Mouse (Mus musculus) neural tube, embryonic 14.5 days (tissue): ENCODE measurements around the gene Mterf1a. TPM values are rescaled to one million over a fixed set of nuclear protein-coding genes. Genes with fewer than 3 reads are reported as not detected.
"Not testable (repeated sequence)": the region's sequence is repeated elsewhere in the genome, so short reads cannot be mapped to it uniquely, and the experiment has no call there.

Experiments
- ATAC-seq: fragments of 200-750 bp; cut with Nextera tagmentation; 2 replicates; pipeline ENCODE4 v1.8.0; 2017; ENCODE audit warnings: low read depth, mild to moderate bottlenecking, moderate TSS enrichment, moderate library complexity
- H3K27ac ChIP-seq: fragments of 300-500 bp; sonication (generic); 2 replicates; pipeline ENCODE4 v1.5.1; 2014; ENCODE audit warnings: low read depth, mild to moderate bottlenecking, control low read depth, low read length, moderate library complexity, mixed read lengths
- H3K27me3 ChIP-seq: fragments of 300-500 bp; sonication (generic); 2 replicates; pipeline ENCODE4 v1.6.1; 2014; ENCODE audit warnings: low read length; ENCODE audit not compliant: control insufficient read depth, insufficient read depth
- H3K36me3 ChIP-seq: fragments of 300-500 bp; sonication (generic); 2 replicates; pipeline ENCODE4 v1.6.1; 2014; ENCODE audit warnings: low read length, mixed read lengths; ENCODE audit not compliant: control insufficient read depth, insufficient read depth
- H3K4me1 ChIP-seq: fragments of 300-500 bp; sonication (generic); 2 replicates; pipeline ENCODE4 v1.6.1; 2014; ENCODE audit warnings: low read length; ENCODE audit not compliant: control insufficient read depth, insufficient read depth
- H3K4me2 ChIP-seq: fragments of 300-500 bp; sonication (generic); 2 replicates; pipeline ENCODE4 v1.6.1; 2014; ENCODE audit warnings: mild to moderate bottlenecking, low read depth, low read length, control low read depth
- H3K4me3 ChIP-seq: fragments of 300-500 bp; sonication (generic); 2 replicates; pipeline ENCODE4 v1.5.1; 2014; ENCODE audit warnings: low read depth, low read length, control low read depth, mixed read lengths
- H3K9ac ChIP-seq: fragments of 300-500 bp; sonication (generic); replicated peaks from 2 replicates; pipeline ENCODE4 v1.6.1; 2014; ENCODE audit warnings: low read depth, mild to moderate bottlenecking, control low read depth, low read length, mixed read lengths
- H3K9me3 ChIP-seq: fragments of 300-500 bp; sonication (generic); 2 replicates; pipeline ENCODE4 v1.6.1; 2016; ENCODE audit warnings: low read length; ENCODE audit not compliant: control insufficient read depth
- WGBS: fragments of 180-500 bp; shearing (Covaris S2); extraction: QIAGEN DNeasy Blood & Tissue Kit; methylation state at CpG from one replicate; pipeline ENCODE4 v1.1.7; 2014; 5-methylcytosine and 5-hydroxymethylcytosine counted together
- polyA plus RNA-seq: library from polyadenylated mRNA; unstranded; fragments of >200 nt; fragmentation: Nextera tagmentation; extraction: Ambion mirVana; gene quantifications from 2 replicates; pipeline ENCODE4 v1.2.1, GENCODE M21; 2014

The Mterf1a gene
- polyA plus RNA-seq = 7.1 and 8.2 TPM in 2 replicates

- not testable (repeated sequence) for H3K27me3 ChIP-seq, H3K27ac ChIP-seq, H3K36me3 ChIP-seq, H3K4me1 ChIP-seq, H3K9me3 ChIP-seq
- H3K4me2 ChIP-seq = peak within 1 kb of the TSS; percentile 69
- ATAC-seq = peak; percentile 100
- peak within 1 kb of the TSS; percentile 37; the same call in 1 of the 2 replicates for H3K9ac ChIP-seq
- WGBS = 4% methylated on average over 3 of the region's 47 CpGs
- peak within 1 kb of the TSS; percentile 38 for H3K4me3 ChIP-seq
Measured at GRCm38 (mm10) chr5:3893459-3894293, at the start of gene Mterf1a. TSS of gene Mterf1a (minus strand) at chr5:3893933.

DNA sequence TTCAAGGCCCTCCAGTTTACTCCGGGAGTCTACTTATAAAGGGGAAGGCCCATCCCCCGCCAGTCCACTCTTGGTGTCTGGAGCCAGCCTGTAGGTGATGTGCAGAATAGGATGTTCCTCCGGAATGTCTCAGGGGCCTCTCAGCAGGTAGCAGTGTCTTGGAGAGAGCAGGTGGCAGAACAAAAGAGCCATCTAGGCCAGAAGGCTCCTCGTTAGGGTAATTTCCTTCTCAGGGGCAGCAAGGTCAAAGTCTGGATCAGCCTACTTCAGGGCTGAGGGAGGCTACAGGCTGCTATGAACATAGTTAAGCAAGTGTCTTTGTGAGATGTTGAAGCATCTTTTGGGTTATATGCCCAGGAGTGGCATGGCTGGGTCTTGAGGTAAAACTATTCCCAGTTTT lies 49.4 kb upstream of the Mterf1a start:
- H3K36me3 ChIP-seq, H3K27me3 ChIP-seq, H3K4me3 ChIP-seq, H3K27ac ChIP-seq, H3K9ac ChIP-seq, ATAC-seq, H3K4me1 ChIP-seq, H3K4me2 ChIP-seq, H3K9me3 ChIP-seq: not testable (repeated sequence)
- 42% methylated on average over 4 of the region's 4 CpGs for WGBS

DNA sequence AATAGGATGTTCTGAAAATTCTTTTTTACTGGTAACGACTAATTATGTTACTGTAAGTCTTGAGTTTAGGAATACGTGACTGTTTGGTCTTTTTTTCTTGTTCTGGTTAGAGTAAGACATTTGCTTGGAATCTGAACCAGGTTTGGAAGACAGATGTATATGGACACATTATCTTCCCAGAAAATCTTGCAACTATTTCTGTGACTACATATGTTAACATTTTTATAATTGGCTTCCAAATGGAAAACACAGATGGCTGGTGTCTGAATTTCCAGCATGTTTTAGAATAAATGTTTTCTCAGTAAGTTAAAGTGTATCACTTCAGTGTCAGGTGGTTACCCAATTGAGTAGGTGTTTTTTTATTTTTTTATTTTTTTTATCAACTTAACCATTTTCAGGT lies 47.5 kb upstream of the Mterf1a start:
- Histone ChIP-seq H3K27me3 (no peaks in the 10 kb centered on the region), H3K4me2 (no peak overlapping the region), H3K4me3 (no peak overlapping the region), H3K9me3 (no peaks in the 10 kb centered on the region), H3K36me3 (peaks cover 4% of the 10 kb centered on the region; the same call in 1 of the 2 replicates), H3K4me1 (no peaks in the 10 kb centered on the region), H3K9ac (no peak overlapping the region), H3K27ac (no peak overlapping the region)
- WGBS = 98% methylated on average over 2 of the region's 2 CpGs
- no peak for ATAC-seq

DNA sequence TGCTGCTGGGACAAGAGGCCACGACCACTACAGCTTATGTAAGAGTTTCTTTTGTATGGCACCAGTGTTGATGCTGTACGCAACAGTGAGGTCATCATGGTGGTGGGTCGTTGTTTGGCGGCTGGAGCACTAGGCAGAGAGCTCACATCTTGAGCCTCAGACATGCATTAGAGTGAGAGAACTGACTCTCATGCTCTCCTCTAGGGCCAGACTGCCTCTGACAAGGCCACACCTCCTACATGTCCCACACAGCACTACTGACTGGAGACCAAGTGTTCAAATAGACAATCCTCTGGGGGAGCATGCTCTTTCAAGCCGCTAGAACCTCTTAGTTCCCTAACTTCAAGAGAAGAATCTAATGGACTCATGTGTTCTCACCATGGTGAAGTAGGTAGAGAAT lies 45.6 kb upstream of the Mterf1a start:
- Histone ChIP-seq H3K4me1 (no peaks in the 10 kb centered on the region), H3K9me3 (no peaks in the 10 kb centered on the region), H3K36me3 (peaks cover 4% of the 10 kb centered on the region; the same call in 1 of the 2 replicates), H3K27ac (no peak overlapping the region), H3K9ac (no peak overlapping the region), H3K27me3 (no peaks in the 10 kb centered on the region), H3K4me2 (no peak overlapping the region), H3K4me3 (no peak overlapping the region)
- WGBS = 95% methylated on average over 5 of the region's 5 CpGs
- ATAC-seq = no peak

DNA sequence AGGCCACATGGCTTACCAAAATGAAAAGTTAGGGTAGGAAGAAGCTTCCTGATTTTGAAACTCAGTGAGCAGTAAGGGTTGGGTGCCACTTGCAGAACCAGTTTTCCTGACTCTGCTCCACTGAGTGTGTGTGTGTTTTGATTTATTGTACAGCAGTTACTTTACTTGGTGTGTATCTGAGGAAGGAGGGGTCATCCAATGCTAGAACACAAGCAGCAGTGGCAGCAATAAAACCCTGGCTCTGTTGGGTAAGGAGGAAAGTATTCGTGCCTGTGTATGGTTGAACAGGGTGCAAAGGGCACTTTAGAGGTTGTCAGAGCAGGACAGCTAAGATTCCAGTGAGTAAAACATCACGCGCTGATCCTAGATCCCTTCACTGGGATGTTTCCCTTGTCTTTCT lies 45.2 kb upstream of the Mterf1a start:
- WGBS = 91% methylated on average over 3 of the region's 3 CpGs
- no peak for ATAC-seq

GRCm38 (mm10) chr5:3935778-3936554 lies 42.2 kb upstream of the Mterf1a start:
- Histone ChIP-seq H3K9ac (no peak overlapping the region), H3K4me3 (no peak overlapping the region), H3K27me3 (no peaks in the 10 kb centered on the region), H3K9me3 (no peaks in the 10 kb centered on the region), H3K36me3 (no peaks in the 10 kb centered on the region), H3K4me2 (no peak overlapping the region), H3K4me1 (peaks cover 6% of the 10 kb centered on the region), H3K27ac (no peak overlapping the region)
- WGBS = 94% methylated on average over 8 of the region's 8 CpGs
- no peak for ATAC-seq

More for the DNA sequence above, 45.2 kb upstream of the Mterf1a start:
- Histone ChIP-seq H3K9me3 (no peaks in the 10 kb centered on the region), H3K27me3 (no peaks in the 10 kb centered on the region), H3K36me3 (peaks cover 4% of the 10 kb centered on the region; the same call in 1 of the 2 replicates), H3K9ac (no peak overlapping the region), H3K4me3 (no peak overlapping the region), H3K4me1 (no peaks in the 10 kb centered on the region), H3K4me2 (no peak overlapping the region), H3K27ac (no peak overlapping the region)

DNA sequence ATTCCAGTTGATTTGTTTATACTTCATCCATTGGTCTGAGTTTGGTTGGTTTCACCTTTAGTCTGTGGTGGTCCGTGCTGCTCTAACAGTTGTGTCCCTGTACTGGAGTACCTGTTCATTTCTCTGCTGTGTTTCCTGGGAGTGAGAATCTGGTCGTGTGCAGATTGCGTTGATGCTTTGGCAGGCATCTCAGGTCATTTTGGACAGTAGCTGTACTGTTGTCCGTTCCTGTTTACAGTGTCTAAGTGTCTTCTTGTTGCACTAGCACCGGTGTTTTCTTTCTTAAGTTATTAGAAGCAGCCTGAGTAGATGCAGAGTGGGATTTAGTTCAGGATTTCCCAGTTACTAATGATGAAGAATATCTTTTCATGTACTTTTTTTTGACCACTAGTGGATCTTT lies 41.5 kb upstream of the Mterf1a start:
- Histone ChIP-seq H3K36me3 (no peaks in the 10 kb centered on the region), H3K27ac (no peak overlapping the region), H3K4me1 (peaks cover 13% of the 10 kb centered on the region), H3K4me2 (no peak overlapping the region), H3K4me3 (no peak overlapping the region), H3K9me3 (no peaks in the 10 kb centered on the region), H3K27me3 (no peaks in the 10 kb centered on the region), H3K9ac (no peak overlapping the region)
- 85% methylated on average over 5 of the region's 5 CpGs for WGBS
- ATAC-seq = no peak

GRCm38 (mm10) chr5:3933551-3933950 lies 39.8 kb upstream of the Mterf1a start:
- no peak overlapping the region for H3K9ac ChIP-seq
- no peaks in the 10 kb centered on the region for H3K9me3 ChIP-seq
- 89% methylated on average over 3 of the region's 3 CpGs for WGBS
- H3K27me3 ChIP-seq = no peaks in the 10 kb centered on the region
- no peak overlapping the region for H3K27ac ChIP-seq
- no peak for ATAC-seq
- H3K4me3 ChIP-seq = no peak overlapping the region
- H3K4me2 ChIP-seq = no peak overlapping the region
- H3K4me1 ChIP-seq = peaks cover 16% of the 10 kb centered on the region
- H3K36me3 ChIP-seq = no peaks in the 10 kb centered on the region

GRCm38 (mm10) chr5:3931636-3932035 lies 37.9 kb upstream of the Mterf1a start:
- Histone ChIP-seq H3K9ac (no peak overlapping the region), H3K36me3 (no peaks in the 10 kb centered on the region), H3K9me3 (no peaks in the 10 kb centered on the region), H3K27ac (no peak overlapping the region), H3K27me3 (peaks cover 2% of the 10 kb centered on the region; the same call in 1 of the 2 replicates), H3K4me2 (no peak overlapping the region), H3K4me3 (no peak overlapping the region), H3K4me1 (peaks cover 20% of the 10 kb centered on the region)
- ATAC-seq = no peak
- WGBS = 90% methylated on average over 3 of the region's 3 CpGs
